Mouse (Mus musculus) spleen, postnatal 36 days (tissue): ENCODE results near the gene Asb14.
"Not testable (repeated sequence)": the region's sequence is repeated elsewhere in the genome, so short reads cannot be mapped to it uniquely, and the experiment has no call there.

Experiments used
- DNase-seq, 2 experiments: peaks; one replicate each; pipeline ENCODE4 v3.0.0; 2022; ENCODE audit warnings: low spot score in 2 of 2, mixed read lengths in 1 of 2

Gene Asb14

DNA sequence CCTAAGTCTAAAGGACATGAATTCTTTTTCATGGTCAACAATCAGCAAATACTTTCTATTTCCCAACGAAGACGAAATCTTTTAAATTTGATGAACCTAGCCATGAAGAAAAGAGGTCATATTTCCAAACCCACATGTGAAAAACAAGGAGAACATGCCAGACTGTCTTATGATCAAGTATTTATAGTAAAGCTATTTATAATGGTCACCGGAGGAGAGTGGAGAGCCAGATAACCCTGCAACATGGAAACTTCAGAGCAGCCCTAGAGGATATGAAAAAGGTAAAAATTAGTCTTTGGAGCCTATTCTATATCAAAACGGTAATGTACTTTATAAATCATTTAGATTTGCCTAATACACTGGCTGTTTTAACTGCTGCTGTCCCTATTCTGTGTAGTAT lies at the start of gene Asb14:
TSS of gene Asb14 (plus strand) at position 166 of the 400 bp plus-strand sequence.
- no peak for DNase-seq

- peak; percentile 3 to 30 for DNase-seq
These were observed 41.3 kb upstream of the Asb14 start for GRCm38 (mm10) chr14:26853053-26853452.

DNA sequence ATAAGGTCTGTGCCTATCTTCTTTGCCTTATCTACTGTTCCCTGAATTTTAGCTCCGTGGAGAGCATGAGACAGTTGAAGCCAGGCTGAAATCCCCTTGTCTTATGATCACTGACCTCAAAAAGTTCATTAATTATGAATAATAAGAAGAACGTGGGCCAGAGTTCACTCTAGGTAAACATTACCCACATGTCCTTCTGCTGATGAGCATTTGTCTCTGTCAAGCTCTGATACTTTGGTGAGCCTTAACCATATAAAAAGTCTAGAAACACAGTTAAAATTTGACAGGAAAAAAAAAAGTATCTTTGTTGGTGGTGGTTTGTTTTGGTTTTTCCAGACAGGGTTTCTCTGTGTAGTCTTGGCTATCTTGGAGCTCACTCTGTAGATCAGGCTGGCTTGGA lies 40.3 kb upstream of the Asb14 start:
- DNase-seq = no peak

DNA sequence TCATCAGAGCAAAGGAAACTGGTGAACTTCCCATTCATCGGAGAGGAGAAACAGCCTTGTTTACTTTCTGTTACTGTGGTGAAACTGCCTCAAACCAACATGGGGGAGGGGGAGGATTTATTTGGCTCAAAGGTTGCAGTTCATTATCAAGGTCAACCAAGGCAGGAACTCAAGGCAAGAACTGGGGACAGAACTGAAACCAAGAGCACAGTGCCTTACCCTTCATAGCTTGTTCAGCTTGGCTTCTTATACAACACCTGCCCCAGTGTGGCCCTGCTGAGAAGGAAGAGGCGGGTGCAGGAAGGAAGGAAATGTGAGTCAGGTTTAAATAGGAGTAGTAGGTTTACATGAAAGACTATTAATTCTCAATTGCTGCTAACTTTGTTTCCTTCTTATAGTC lies 36.0 kb upstream of the Asb14 start:
- DNase-seq = peak; percentile 73 to 74

GRCm38 (mm10) chr14:26859024-26859423 lies 35.3 kb upstream of the Asb14 start:
- no peak for DNase-seq

GRCm38 (mm10) chr14:26867356-26867755 lies 27.0 kb upstream of the Asb14 start:
- no peak for DNase-seq

GRCm38 (mm10) chr14:26868299-26868698 lies 26.1 kb upstream of the Asb14 start:
- no peak for DNase-seq

DNA sequence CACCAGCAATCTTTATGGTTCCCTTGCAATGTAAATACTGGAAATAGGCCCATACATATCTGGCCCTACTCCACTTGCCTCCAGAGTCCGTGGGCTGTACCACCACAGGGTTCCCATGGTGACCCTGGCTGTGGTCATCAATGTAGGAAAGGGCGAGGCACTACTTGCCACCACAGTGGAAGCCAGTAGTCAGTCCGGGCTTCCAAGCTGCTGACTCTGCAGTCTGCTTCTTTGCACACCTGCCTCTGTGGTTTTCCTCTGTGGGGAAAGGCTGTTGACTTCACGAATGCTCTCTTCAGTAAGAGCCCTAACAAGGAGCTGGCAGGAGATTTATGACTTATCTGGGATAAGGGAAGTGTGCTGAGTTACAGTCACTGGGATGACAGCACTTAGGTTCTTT lies 15.6 kb upstream of the Asb14 start:
- DNase-seq = no peak

- DNase-seq = no peak
These were observed 14.4 kb upstream of the Asb14 start for GRCm38 (mm10) chr14:26879976-26880375.

- DNase-seq = no peak
These were observed 12.7 kb upstream of the Asb14 start for GRCm38 (mm10) chr14:26881700-26882099.

GRCm38 (mm10) chr14:26887244-26887643 lies 7.1 kb upstream of the Asb14 start:
- DNase-seq = no peak

- DNase-seq = no peak
These were observed 3.6 kb upstream of the Asb14 start for GRCm38 (mm10) chr14:26890777-26891176.

GRCm38 (mm10) chr14:26899490-26899889 lies 5.1 kb downstream of the Asb14 start:
- DNase-seq = no peak

- DNase-seq = no peak
These were observed 6.5 kb downstream of the Asb14 start for GRCm38 (mm10) chr14:26900893-26901292.

DNA sequence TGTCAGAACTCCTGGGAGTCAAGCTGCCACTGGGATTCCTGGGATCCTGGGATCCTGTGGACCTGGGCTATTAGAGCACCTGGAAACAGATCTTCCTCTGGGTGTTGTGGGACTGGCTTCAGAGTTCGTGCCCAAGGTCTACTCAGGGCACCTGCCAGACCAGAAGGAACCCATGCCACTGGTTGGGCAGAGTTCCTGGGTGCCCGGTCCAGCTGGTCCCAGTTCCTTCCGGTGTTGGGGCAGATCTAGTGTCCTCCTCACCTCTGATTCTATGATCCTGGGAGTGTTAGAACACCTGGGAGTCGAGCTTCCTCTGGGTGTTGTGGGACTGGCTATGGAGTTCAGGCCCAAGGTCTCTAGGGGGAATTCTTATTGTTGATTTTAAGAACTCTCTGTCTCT lies 13.0 kb downstream of the Asb14 start:
- no peak for DNase-seq

DNA sequence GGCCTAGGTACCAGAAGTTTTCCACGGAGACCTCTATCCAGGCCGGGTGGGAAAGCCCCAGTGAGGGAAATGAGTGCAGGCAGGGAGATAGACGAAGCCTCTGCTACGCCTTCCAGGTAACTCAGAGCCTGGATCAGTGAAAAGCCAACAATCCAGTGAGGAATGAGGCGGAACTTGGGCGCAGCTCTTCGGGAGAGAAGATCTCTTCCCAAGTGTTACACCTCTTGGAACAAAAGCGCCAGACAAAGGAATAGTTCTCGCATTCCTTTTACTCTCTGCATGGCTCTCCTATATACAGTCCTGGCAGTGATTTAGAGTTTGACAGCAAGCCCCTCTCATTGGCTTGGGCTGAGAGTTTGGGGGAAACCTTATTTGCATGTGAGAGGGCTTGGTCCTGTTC lies 16.1 kb downstream of the Asb14 start:
- not testable (repeated sequence) for DNase-seq

GRCm38 (mm10) chr14:26911201-26911600 lies 16.8 kb downstream of the Asb14 start:
- no peak for DNase-seq

DNA sequence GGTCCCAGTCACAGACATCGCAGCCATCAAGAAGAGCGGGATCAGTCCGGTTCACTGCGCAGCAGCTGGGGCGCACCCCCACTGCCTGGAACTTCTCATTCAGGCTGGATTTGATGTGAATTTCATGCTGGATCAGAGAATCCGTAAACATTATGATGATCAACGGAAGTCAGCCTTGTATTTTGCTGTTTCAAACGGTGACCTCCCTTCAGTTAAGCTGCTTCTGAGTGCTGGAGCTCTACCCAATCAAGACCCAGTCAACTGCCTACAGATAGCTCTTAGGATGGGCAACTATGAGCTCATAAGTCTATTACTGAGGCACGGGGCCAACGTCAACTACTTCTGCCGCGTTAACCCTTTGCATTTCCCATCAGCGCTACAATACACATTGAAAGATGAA lies 17.5 kb downstream of the Asb14 start:
- DNase-seq = no peak

GRCm38 (mm10) chr14:26913681-26914268 lies 19.4 kb downstream of the Asb14 start:
- DNase-seq = no peak

DNA sequence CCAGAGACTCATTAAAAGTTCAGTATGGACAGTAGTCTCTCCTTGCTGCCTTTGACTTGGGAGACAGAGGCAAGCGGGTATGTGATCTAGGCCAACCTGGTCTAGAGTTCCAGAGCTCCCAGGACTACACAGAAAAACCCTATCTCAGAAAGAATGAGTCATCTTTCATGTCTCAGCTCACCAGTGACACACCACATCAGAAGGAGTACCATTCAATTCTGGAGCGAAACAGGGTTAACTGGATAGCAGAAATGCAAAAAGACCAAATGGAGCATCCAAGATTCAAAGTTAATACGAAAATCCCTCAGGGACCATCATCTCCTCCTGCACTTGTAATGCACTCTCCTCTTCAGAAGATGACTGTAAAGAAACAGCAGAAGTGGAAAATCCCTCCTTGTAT lies 25.0 kb downstream of the Asb14 start:
- DNase-seq = no peak

- DNase-seq = no peak
These were observed 29.5 kb downstream of the Asb14 start for GRCm38 (mm10) chr14:26923702-26924421.

GRCm38 (mm10) chr14:26934891-26935290 lies 40.5 kb downstream of the Asb14 start:
- DNase-seq = no peak

GRCm38 (mm10) chr14:26935558-26935957 lies 41.2 kb downstream of the Asb14 start:
- no peak for DNase-seq

DNA sequence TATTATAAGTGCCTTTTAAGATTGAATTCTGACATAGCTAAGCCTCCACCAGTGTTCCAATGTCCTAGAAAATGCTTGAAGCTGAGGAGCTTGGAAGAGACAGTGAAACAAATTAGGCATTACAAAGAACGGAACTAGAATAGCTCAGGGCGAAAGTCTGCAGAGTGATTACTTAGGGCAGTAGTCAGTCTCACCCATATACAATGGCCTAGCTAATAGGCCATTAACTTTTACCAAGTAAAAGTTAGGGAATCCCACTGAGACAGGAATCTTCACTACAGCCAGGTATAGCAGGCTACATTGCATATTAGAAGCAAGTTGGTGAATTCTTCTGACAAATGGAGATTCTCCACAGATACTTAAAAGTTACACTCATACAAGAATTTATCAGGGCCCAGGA lies 61.8 kb downstream of the Asb14 start:
- DNase-seq = not testable (repeated sequence)
